Comparison of ENCODE assay signal across 8 mouse cellular contexts in genomic region chr7:12949872-12950229, GRCm38 (mm10). TPM values are rescaled to one million over a fixed set of nuclear protein-coding genes. Genes with fewer than 3 reads are reported as not detected.
A peak's percentile ranks its signal among the peaks of the same experiment; 100 is the strongest.
DNase-seq lines count a peak whose midpoint lies in the region; ATAC-seq and TF ChIP-seq lines count a peak whose summit lies in the region.

No protein-coding gene starts in this region.

- H3K9me3 ChIP-seq in embryonic facial prominence, embryonic 15.5 days (replicated peaks): no peaks in the 10 kb centered on the region
- no peaks in the 10 kb centered on the region for H3K9me3 ChIP-seq in limb, embryonic 11.5 days (ENCODE audit: control insufficient read depth, low read length)
- no peaks in the 10 kb centered on the region for H3K9me3 ChIP-seq in neural tube, embryonic 15.5 days (replicated peaks)

- peaks cover 6% of the 10 kb centered on the region; the same call in 1 of the 2 replicates for H3K4me1 ChIP-seq in lung, adult 2 months (ENCODE audit: control insufficient read depth, insufficient read depth, low read length)
- H3K4me1 ChIP-seq in embryonic facial prominence, embryonic 15.5 days: peaks cover 10% of the 10 kb centered on the region
- H3K4me1 ChIP-seq in limb, embryonic 11.5 days (ENCODE audit: control insufficient read depth, insufficient read depth, low read length): no peaks in the 10 kb centered on the region
- H3K4me1 ChIP-seq in neural tube, embryonic 15.5 days: peaks cover 13% of the 10 kb centered on the region

- TF ChIP-seq POLR2A in lung, adult 2 months (IDR thresholded peaks at IDR 0.05; ENCODE audit: borderline replicate concordance, extremely low read depth, low read depth, low read length): no peak

- H3K27me3 ChIP-seq in embryonic facial prominence, embryonic 15.5 days: no peaks in the 10 kb centered on the region
- H3K27me3 ChIP-seq in limb, embryonic 11.5 days (ENCODE audit: control insufficient read depth, insufficient read depth, low read length): no peaks in the 10 kb centered on the region
- no peaks in the 10 kb centered on the region for H3K27me3 ChIP-seq in neural tube, embryonic 15.5 days (replicated peaks)

- peak overlapping the region; percentile 86 for H3K27ac ChIP-seq in embryonic facial prominence, embryonic 15.5 days (replicated peaks)
- H3K27ac ChIP-seq in limb, embryonic 11.5 days (replicated peaks; ENCODE audit: low read depth, low read length): no peak overlapping the region; the same call in 1 of the 2 replicates
- peak overlapping the region; percentile 91 for H3K27ac ChIP-seq in neural tube, embryonic 15.5 days (replicated peaks)

- H3K9ac ChIP-seq in embryonic facial prominence, embryonic 15.5 days: peak overlapping the region; percentile 37
- H3K9ac ChIP-seq in limb, embryonic 11.5 days (ENCODE audit: low read length): peak overlapping the region; percentile 57
- H3K9ac ChIP-seq in neural tube, embryonic 15.5 days (replicated peaks): peak overlapping the region; percentile 51

- H3K4me2 ChIP-seq in embryonic facial prominence, embryonic 15.5 days (replicated peaks): peak overlapping the region; percentile 80
- peak overlapping the region; percentile 61 for H3K4me2 ChIP-seq in limb, embryonic 11.5 days (ENCODE audit: low read depth, severe bottlenecking)
- H3K4me2 ChIP-seq in neural tube, embryonic 15.5 days: peak overlapping the region; percentile 73

- no peak; the same call in none of the 2 replicates for ATAC-seq in embryonic facial prominence, embryonic 15.5 days (ENCODE audit: insufficient number of reproducible peaks, low FRiP score, low TSS enrichment, low read depth)
- no peak; the same call in 1 of the 2 replicates for ATAC-seq in limb, embryonic 11.5 days (ENCODE audit: insufficient number of reproducible peaks, low FRiP score, low TSS enrichment, low read depth)
- peak; percentile 48 for ATAC-seq in neural tube, embryonic 15.5 days (ENCODE audit: low FRiP score)

- H3K36me3 ChIP-seq in embryonic facial prominence, embryonic 15.5 days: no peaks in the 10 kb centered on the region
- no peaks in the 10 kb centered on the region for H3K36me3 ChIP-seq in limb, embryonic 11.5 days (ENCODE audit: control insufficient read depth, insufficient read depth, low read length)
- no peaks in the 10 kb centered on the region for H3K36me3 ChIP-seq in neural tube, embryonic 15.5 days

- DNase-seq in lung, adult 2 months: no peak
- DNase-seq in lung, postnatal 25 days (ENCODE audit: low spot score): no peak
- no peak for DNase-seq in limb, embryonic 11.5 days (ENCODE audit: low spot score)
- no peak for DNase-seq in adipocyte (ENCODE audit: low spot score)
- DNase-seq in urinary bladder, postnatal 36 days (ENCODE audit: low spot score in 2 of 2): no peak
- no peak for DNase-seq in gastrocnemius, postnatal 14 days

- H3K4me3 ChIP-seq in lung, adult 2 months (replicated peaks; ENCODE audit: extremely low read depth, low read depth, low read length): peak overlapping the region; percentile 85
- peak overlapping the region; percentile 57 for H3K4me3 ChIP-seq in embryonic facial prominence, embryonic 15.5 days (replicated peaks)
- H3K4me3 ChIP-seq in limb, embryonic 11.5 days (ENCODE audit: low read depth, low read length): peak overlapping the region; percentile 36
- H3K4me3 ChIP-seq in neural tube, embryonic 15.5 days (replicated peaks): peak overlapping the region; percentile 45

- WGBS in lung, adult 2 months: 3% methylated on average over 16 of the region's 16 CpGs
- WGBS in embryonic facial prominence, embryonic 15.5 days: 8% methylated on average over 16 of the region's 16 CpGs
- WGBS in limb, embryonic 11.5 days: 5% methylated on average over 16 of the region's 16 CpGs
- 6% methylated on average over 16 of the region's 16 CpGs for WGBS in neural tube, embryonic 15.5 days

- no peak for TF ChIP-seq CTCF in lung, adult 2 months (IDR thresholded peaks at IDR 0.05; ENCODE audit: insufficient read depth, low read length)

- intact Hi-C loops in gastrocnemius, postnatal 14 days (cut with DNase I; ENCODE audit: low total_unique reads): no loop called here

RNA-seq across cellular contexts. Expression of gene Zfp324, which starts 15.8 kb away (rescaled TPM):
- 6.1 and 6.8 TPM in 2 replicates for polyA plus RNA-seq in lung, adult 2 months (2012; rRNA removed)
- 12.9 and 14.0 TPM in 2 replicates for polyA plus RNA-seq in embryonic facial prominence, embryonic 15.5 days (2015; fragmentation: Nextera tagmentation; extraction: Ambion mirVana)
- 8.2 and 10.2 TPM in 2 replicates for polyA plus RNA-seq in limb, embryonic 11.5 days (2014; fragmentation: Nextera tagmentation; extraction: Ambion mirVana)
- polyA plus RNA-seq in neural tube, embryonic 15.5 days (2015; fragmentation: Nextera tagmentation; extraction: Ambion mirVana): 13.1 and 13.3 TPM in 2 replicates
- 1 to 10 TPM; 2.2 to 3.7 TPM for total RNA-seq in gastrocnemius, postnatal 14 days (2021)

RNA-seq across cellular contexts. Expression of gene Rnf225, which starts 22.6 kb away (rescaled TPM):
- 2.3 and 7.0 TPM in 2 replicates for polyA plus RNA-seq in lung, adult 2 months (2012; rRNA removed)
- polyA plus RNA-seq in embryonic facial prominence, embryonic 15.5 days (2015; fragmentation: Nextera tagmentation; extraction: Ambion mirVana): 2.6 and 2.8 TPM in 2 replicates
- polyA plus RNA-seq in limb, embryonic 11.5 days (2014; fragmentation: Nextera tagmentation; extraction: Ambion mirVana): 0.57 and 0.59 TPM in 2 replicates
- 0.96 and 1.1 TPM in 2 replicates for polyA plus RNA-seq in neural tube, embryonic 15.5 days (2015; fragmentation: Nextera tagmentation; extraction: Ambion mirVana)
- total RNA-seq in gastrocnemius, postnatal 14 days (2021): under 1 TPM; 0.25 to 0.27 TPM

RNA-seq across cellular contexts. Expression of gene Rps5, which starts 27.8 kb away (rescaled TPM):
- 1,316 and 1,420 TPM in 2 replicates for polyA plus RNA-seq in lung, adult 2 months (2012; rRNA removed)
- polyA plus RNA-seq in embryonic facial prominence, embryonic 15.5 days (2015; fragmentation: Nextera tagmentation; extraction: Ambion mirVana): 1,070 and 1,140 TPM in 2 replicates
- polyA plus RNA-seq in limb, embryonic 11.5 days (2014; fragmentation: Nextera tagmentation; extraction: Ambion mirVana): 1,067 and 1,071 TPM in 2 replicates
- polyA plus RNA-seq in neural tube, embryonic 15.5 days (2015; fragmentation: Nextera tagmentation; extraction: Ambion mirVana): 564 and 667 TPM in 2 replicates
- 100 to 1,000 TPM; 667 to 730 TPM for total RNA-seq in gastrocnemius, postnatal 14 days (2021)

RNA-seq across cellular contexts. Expression of gene Zfp446, which starts 27.8 kb away (rescaled TPM):
- polyA plus RNA-seq in lung, adult 2 months (2012; rRNA removed): 5.3 and 7.4 TPM in 2 replicates
- 8.6 and 10.7 TPM in 2 replicates for polyA plus RNA-seq in embryonic facial prominence, embryonic 15.5 days (2015; fragmentation: Nextera tagmentation; extraction: Ambion mirVana)
- polyA plus RNA-seq in limb, embryonic 11.5 days (2014; fragmentation: Nextera tagmentation; extraction: Ambion mirVana): 7.5 and 10.3 TPM in 2 replicates
- polyA plus RNA-seq in neural tube, embryonic 15.5 days (2015; fragmentation: Nextera tagmentation; extraction: Ambion mirVana): 9.1 and 10.3 TPM in 2 replicates
- total RNA-seq in gastrocnemius, postnatal 14 days (2021): 1 to 10 TPM; 2.7 to 2.9 TPM

RNA-seq across cellular contexts. Expression of gene Slc27a5, which starts 48.1 kb away (rescaled TPM):
- 0.20 and 0.75 TPM in 2 replicates for polyA plus RNA-seq in lung, adult 2 months (2012; rRNA removed)
- 0.20 TPM in 1 of 2 replicates, not detected in the other for polyA plus RNA-seq in embryonic facial prominence, embryonic 15.5 days (2015; fragmentation: Nextera tagmentation; extraction: Ambion mirVana)
- polyA plus RNA-seq in limb, embryonic 11.5 days (2014; fragmentation: Nextera tagmentation; extraction: Ambion mirVana): not detected in 2 replicates
- polyA plus RNA-seq in neural tube, embryonic 15.5 days (2015; fragmentation: Nextera tagmentation; extraction: Ambion mirVana): 0.49 and 0.68 TPM in 2 replicates
- not detected for total RNA-seq in gastrocnemius, postnatal 14 days (2021)
